15 mouse cellular contexts compared by ENCODE assay signal in the genomic region with DNA sequence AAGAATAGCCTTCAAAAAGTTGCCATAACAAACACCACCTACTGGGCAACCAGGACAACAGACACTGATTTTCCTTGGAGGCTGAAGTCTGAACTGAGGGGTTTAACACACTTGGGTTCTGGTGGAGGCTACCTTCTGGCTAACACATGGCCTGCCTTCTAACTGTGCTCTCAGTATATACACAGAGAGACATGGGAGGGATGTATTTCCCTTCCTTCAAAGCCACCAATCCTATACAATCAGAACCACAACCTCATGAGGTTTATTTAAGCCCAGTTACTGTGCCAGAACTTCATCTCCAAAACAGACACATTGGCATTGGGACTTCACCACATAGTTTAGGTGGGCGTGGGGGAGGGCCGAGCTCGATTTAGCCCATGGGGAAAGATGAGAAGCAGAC.
"Had no signal": no experiment of that assay in that cellular context is flagged by ENCODE, and none has a peak within 500 bp of the region (broad histone marks: within the 10 kb centered on the region; RNA-seq: fewer than 3 reads in every experiment).

No protein-coding gene starts in this region.

- H3K27ac ChIP-seq: left cerebral cortex, adult 2 months; limb, embryonic 10.5 days; liver, embryonic 15.5 days; midbrain, embryonic 10.5 days; neural tube, embryonic 12.5 days; stomach, embryonic 15.5 days had no signal

- H3K36me3 ChIP-seq: limb, embryonic 10.5 days; liver, embryonic 15.5 days; midbrain, embryonic 10.5 days; neural tube, embryonic 12.5 days; stomach, embryonic 15.5 days had no signal

- ATAC-seq: lung, postnatal 0 days had no signal

- H3K27me3 ChIP-seq: liver, embryonic 15.5 days; neural tube, embryonic 12.5 days; stomach, embryonic 15.5 days had no signal

- H3K4me3 ChIP-seq: left cerebral cortex, adult 2 months; limb, embryonic 10.5 days; liver, embryonic 15.5 days; midbrain, embryonic 10.5 days; neural tube, embryonic 12.5 days; stomach, embryonic 15.5 days had no signal

- H3K4me1 ChIP-seq: limb, embryonic 10.5 days; liver, embryonic 15.5 days; midbrain, embryonic 10.5 days; neural tube, embryonic 12.5 days; stomach, embryonic 15.5 days had no signal

- H3K9me3 ChIP-seq: limb, embryonic 10.5 days; liver, embryonic 15.5 days; midbrain, embryonic 10.5 days; neural tube, embryonic 12.5 days; stomach, embryonic 15.5 days had no signal

- H3K9ac ChIP-seq: liver, embryonic 15.5 days; neural tube, embryonic 12.5 days; stomach, embryonic 15.5 days had no signal

- H3K4me2 ChIP-seq: liver, embryonic 11.5 days; liver, embryonic 15.5 days; neural tube, embryonic 12.5 days; stomach, embryonic 15.5 days had no signal

- DNase-seq: kidney, postnatal 10 days; kidney, postnatal 4 days; lung, adult 2 months; lung, postnatal 4 days; midbrain, embryonic 14.5 days; retina, postnatal 1 day; thymus, postnatal 36 days had no signal
